Mouse (Mus musculus) urinary bladder, postnatal 0 days (tissue): ENCODE data around the gene Il10. TPM values are rescaled to one million over a fixed set of nuclear protein-coding genes. Genes with fewer than 3 reads are reported as not detected.

Experiments used
- polyA plus RNA-seq: library from polyadenylated mRNA; unstranded; fragments of >200 nt; fragmentation: Nextera tagmentation; extraction: Ambion mirVana; gene quantifications from 2 replicates; pipeline ENCODE4 v1.2.1, GENCODE M21; 2015

Il10 gene
- 0.12 and 0.24 TPM in 2 replicates for polyA plus RNA-seq

GRCm38 (mm10) chr1:131019492-131020098 is at the start of gene Il10:
Il10 (plus strand) TSS chr1:131019845.

Other genes with a start within 250 kb of the Il10 start
- gene Fcamr, start 218.9 kb upstream of the Il10 start, polyA plus RNA-seq = 3.2 and 3.8 TPM in 2 replicates
- 2.8 and 3.0 TPM in 2 replicates for gene Pigr, start 193.2 kb upstream of the Il10 start, polyA plus RNA-seq
- gene Fcmr, start 154.2 kb upstream of the Il10 start, polyA plus RNA-seq = 2.5 and 3.4 TPM in 2 replicates
- not detected in 2 replicates for gene Il24, start 132.4 kb upstream of the Il10 start, polyA plus RNA-seq
- not detected in 2 replicates for gene Il20, start 108.4 kb upstream of the Il10 start, polyA plus RNA-seq
- gene Il19, start 79.7 kb upstream of the Il10 start, polyA plus RNA-seq = not detected in 2 replicates
- 90.5 and 95.5 TPM in 2 replicates for gene Mapkapk2, start 78.0 kb downstream of the Il10 start, polyA plus RNA-seq
- 1.0 and 1.7 TPM in 2 replicates for gene Dyrk3, start 118.5 kb downstream of the Il10 start, polyA plus RNA-seq
- 39.5 and 41.0 TPM in 2 replicates for gene Eif2d, start 133.3 kb downstream of the Il10 start, polyA plus RNA-seq
- gene Rassf5, start 225.4 kb downstream of the Il10 start, polyA plus RNA-seq = 3.0 and 5.3 TPM in 2 replicates